Mouse (Mus musculus): Measurements from ENCODE around the gene Rab28.

DNA sequence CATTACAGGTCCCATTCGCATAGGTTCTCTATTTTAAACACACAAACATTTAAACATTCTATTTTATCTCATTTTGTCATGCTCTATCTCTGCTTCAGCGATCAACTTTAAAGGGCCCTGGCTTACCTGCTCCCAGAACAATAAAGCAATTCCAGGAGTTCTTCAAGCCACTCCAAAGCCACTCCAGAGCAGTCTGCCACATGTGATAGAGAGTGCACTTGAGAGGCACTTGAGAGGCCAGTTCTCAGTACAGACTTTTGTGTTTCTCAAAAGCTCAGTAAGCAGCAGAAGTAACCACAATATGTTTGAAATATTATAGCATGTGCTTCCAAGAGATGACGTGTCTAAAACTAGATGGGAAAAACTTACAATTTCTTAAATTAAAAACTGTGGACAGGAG lies 86.2 kb downstream of the Rab28 start:
- TF ChIP-seq CTCF (IDR thresholded peaks at IDR 0.05; ENCODE audit: borderline replicate concordance, extremely low read depth, insufficient read depth, insufficient read length), result no peak
- TF ChIP-seq POLR2A (IDR thresholded peaks at IDR 0.05; ENCODE audit: borderline replicate concordance, extremely low read depth, insufficient read depth, insufficient read length, poor library complexity, severe bottlenecking), result no peak
